Mouse (Mus musculus): ENCODE measurements at regions not wholly inside any gene's neighbourhood (a gene's known extent, or its start where the extent isn't known, plus 50 kb on each side); places are given as distances from the start of the nearest gene placed in this dataset.
A peak's percentile ranks its signal among the peaks of the same experiment; 100 is the strongest.

DNA sequence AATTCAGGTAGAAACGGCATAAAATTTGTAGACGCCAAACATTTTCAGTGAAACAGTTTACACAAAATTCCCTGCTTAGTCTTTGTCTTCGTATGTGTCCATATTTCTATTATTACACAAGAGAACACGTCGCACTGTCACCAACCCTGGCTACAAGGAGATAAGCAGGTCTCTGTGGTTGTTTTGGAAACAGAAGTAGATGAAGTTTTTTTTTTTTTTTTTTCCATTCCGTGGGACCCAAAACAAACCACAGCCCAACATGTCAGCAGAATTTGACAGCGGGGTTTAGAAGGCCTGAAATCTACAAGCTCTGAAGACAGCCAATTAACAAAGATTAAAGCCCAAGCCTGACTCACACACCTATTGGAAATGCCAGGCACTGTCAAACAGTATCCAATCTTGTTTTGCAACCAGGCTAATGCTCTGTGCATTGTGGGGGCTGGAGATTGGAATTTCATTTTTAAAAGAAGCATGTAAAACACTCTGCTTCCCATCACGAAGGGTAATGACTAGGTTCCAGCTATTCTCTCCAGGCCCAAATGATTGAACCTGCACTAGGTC is 428.5 kb upstream of the Btbd3 start:
- no peak overlapping the region for H3K4me2 ChIP-seq (ENCODE audit: low read depth, low read length)
- H3K4me1 ChIP-seq (ENCODE audit: control insufficient read depth, insufficient read depth, low read length) = no peaks in the 10 kb centered on the region; the same call in 1 of the 2 replicates
- 72% methylated on average over 8 of the region's 8 CpGs for WGBS
- no peak overlapping the region for H3K9ac ChIP-seq (ENCODE audit: low read depth, low read length)
- H3K4me3 ChIP-seq (ENCODE audit: low read depth, low read length) = no peak overlapping the region
- no peaks in the 10 kb centered on the region for H3K36me3 ChIP-seq (ENCODE audit: control insufficient read depth, insufficient read depth, low read length)
- DNase-seq (ENCODE audit: low spot score) (peak; percentile 45), ATAC-seq (ENCODE audit: low read depth) (no peak)
- no peaks in the 10 kb centered on the region for H3K27me3 ChIP-seq (replicated peaks; ENCODE audit: control insufficient read depth, insufficient read depth, low read length)
- H3K27ac ChIP-seq (replicated peaks; ENCODE audit: low read depth, low read length) = no peak overlapping the region
- H3K9me3 ChIP-seq (ENCODE audit: control insufficient read depth, low read length) = no peaks in the 10 kb centered on the region

DNA sequence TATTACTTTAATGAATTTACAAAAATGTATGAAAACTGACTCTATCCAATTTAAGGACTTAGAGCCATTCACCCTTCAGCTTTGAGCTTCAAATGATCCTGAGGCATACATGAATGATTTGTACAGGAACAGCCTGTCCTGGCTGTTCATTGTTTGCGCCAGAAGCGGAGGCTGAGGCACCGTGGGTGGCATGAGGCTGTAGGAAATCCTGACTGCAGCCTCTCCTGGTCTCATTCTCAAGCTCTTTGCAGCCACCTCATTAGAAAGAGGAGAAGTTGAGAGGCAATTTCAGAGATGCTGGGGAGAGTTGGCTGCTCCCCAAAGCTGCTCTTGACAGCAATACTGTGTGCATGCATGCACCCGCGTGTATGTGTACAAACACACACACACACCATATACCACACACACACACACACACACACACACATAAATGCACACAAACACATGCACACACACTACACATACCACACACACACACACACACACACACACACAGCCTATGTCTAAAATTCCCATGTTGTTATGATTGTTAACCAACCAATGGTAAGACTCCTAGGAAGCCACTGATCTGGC is 434.9 kb upstream of the Btbd3 start:
- no peak for ATAC-seq (ENCODE audit: low read depth)
- WGBS = 56% methylated on average over 5 of the region's 5 CpGs
- H3K4me2 ChIP-seq (ENCODE audit: low read depth, low read length) = no peak overlapping the region

DNA sequence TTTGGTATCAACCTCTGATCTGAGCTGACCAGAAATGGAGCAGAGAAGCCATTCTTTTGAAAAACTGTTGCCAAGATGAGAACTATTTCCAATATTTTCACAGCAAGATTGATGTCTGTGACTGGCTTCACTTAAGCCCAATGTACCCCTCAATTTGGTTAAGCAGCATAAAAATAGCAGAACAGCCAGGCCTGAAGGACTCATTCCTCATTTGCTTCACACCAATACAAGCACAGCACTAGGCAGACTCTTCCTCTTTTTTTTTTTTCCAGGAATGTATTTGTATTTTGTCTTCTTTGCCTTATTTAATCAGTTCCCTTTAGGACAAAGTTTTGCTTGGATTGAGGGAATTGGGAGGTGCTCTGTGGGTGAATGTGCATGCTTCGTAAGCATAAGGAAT is 441.4 kb upstream of the Btbd3 start:
- ATAC-seq (ENCODE audit: low read depth) = no peak
- Histone ChIP-seq H3K36me3 (ENCODE audit: control insufficient read depth, insufficient read depth, low read length) (no peaks in the 10 kb centered on the region), H3K27me3 (replicated peaks; ENCODE audit: control insufficient read depth, insufficient read depth, low read length) (no peaks in the 10 kb centered on the region), H3K4me1 (ENCODE audit: control insufficient read depth, insufficient read depth, low read length) (no peaks in the 10 kb centered on the region), H3K9ac (ENCODE audit: low read depth, low read length) (no peak overlapping the region), H3K9me3 (ENCODE audit: control insufficient read depth, low read length) (no peaks in the 10 kb centered on the region), H3K4me3 (ENCODE audit: low read depth, low read length) (no peak overlapping the region), H3K4me2 (ENCODE audit: low read depth, low read length) (no peak overlapping the region), H3K27ac (replicated peaks; ENCODE audit: low read depth, low read length) (no peak overlapping the region)
- no peak for DNase-seq (ENCODE audit: low spot score)
- WGBS = 93% methylated on average over 1 of the region's 1 CpGs

More for the DNA sequence above, 434.9 kb upstream of the Btbd3 start:
- H3K4me3 ChIP-seq (ENCODE audit: low read depth, low read length) = no peak overlapping the region
- no peaks in the 10 kb centered on the region for H3K27me3 ChIP-seq (replicated peaks; ENCODE audit: control insufficient read depth, insufficient read depth, low read length)
- no peak overlapping the region for H3K9ac ChIP-seq (ENCODE audit: low read depth, low read length)
- no peaks in the 10 kb centered on the region for H3K36me3 ChIP-seq (ENCODE audit: control insufficient read depth, insufficient read depth, low read length)
- H3K9me3 ChIP-seq (ENCODE audit: control insufficient read depth, low read length) = no peaks in the 10 kb centered on the region
- peak; percentile 45 for DNase-seq (ENCODE audit: low spot score)
- peaks cover 2% of the 10 kb centered on the region; the same call in 1 of the 2 replicates for H3K4me1 ChIP-seq (ENCODE audit: control insufficient read depth, insufficient read depth, low read length)
- H3K27ac ChIP-seq (replicated peaks; ENCODE audit: low read depth, low read length) = no peak overlapping the region

GRCm38 (mm10) chr2:137808401-137809230 is 447.7 kb upstream of the Btbd3 start:
- 77% methylated on average over 13 of the region's 13 CpGs for WGBS

DNA sequence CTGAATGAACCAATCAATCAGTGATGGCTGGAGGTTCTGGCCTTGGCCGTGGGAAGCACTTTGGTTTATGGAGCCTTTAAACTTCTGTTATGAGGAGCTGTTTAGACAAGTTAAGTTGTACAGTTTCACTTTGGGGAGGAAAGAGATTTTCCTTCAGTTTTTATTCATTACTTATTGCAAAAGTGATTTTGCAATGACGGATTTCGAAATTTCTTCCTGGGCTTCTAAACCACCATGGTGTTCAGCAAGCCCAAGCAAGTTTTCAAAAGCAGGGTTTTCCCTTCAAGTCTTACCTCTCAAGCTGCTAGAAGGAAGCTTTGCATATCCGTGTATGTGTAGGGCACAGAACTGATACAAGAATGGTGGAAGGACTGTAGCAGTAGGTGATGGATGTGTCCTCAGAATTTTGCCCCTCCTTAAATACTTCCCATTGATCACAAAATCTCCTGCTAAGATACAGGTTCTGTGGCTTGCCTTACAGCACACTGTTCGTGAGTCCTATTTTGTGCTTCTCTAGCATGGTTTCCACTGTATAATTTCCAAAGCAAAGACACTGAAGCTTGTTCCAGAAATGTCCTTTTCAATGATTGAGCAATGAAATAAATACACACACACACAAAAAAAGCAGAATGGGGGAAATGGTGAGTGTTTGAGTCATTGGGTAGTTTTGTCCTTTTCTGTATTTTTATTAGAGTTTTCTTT is 448.6 kb upstream of the Btbd3 start:
- WGBS = 80% methylated on average over 5 of the region's 5 CpGs
- Histone ChIP-seq H3K4me3 (ENCODE audit: low read depth, low read length) (no peak overlapping the region), H3K27me3 (replicated peaks; ENCODE audit: control insufficient read depth, insufficient read depth, low read length) (no peaks in the 10 kb centered on the region), H3K27ac (replicated peaks; ENCODE audit: low read depth, low read length) (no peak overlapping the region), H3K36me3 (ENCODE audit: control insufficient read depth, insufficient read depth, low read length) (no peaks in the 10 kb centered on the region), H3K9me3 (ENCODE audit: control insufficient read depth, low read length) (no peaks in the 10 kb centered on the region), H3K4me1 (ENCODE audit: control insufficient read depth, insufficient read depth, low read length) (no peaks in the 10 kb centered on the region), H3K9ac (ENCODE audit: low read depth, low read length) (no peak overlapping the region), H3K4me2 (ENCODE audit: low read depth, low read length) (no peak overlapping the region)
- DNase-seq (ENCODE audit: low spot score) (peak; percentile 47), ATAC-seq (ENCODE audit: low read depth) (no peak)

More at GRCm38 (mm10) chr2:137808401-137809230, 447.7 kb upstream of the Btbd3 start:
- Histone ChIP-seq H3K36me3 (ENCODE audit: control insufficient read depth, insufficient read depth, low read length) (no peaks in the 10 kb centered on the region), H3K9ac (ENCODE audit: low read depth, low read length) (no peak overlapping the region), H3K4me1 (ENCODE audit: control insufficient read depth, insufficient read depth, low read length) (no peaks in the 10 kb centered on the region), H3K27me3 (replicated peaks; ENCODE audit: control insufficient read depth, insufficient read depth, low read length) (no peaks in the 10 kb centered on the region), H3K27ac (replicated peaks; ENCODE audit: low read depth, low read length) (no peak overlapping the region), H3K4me3 (ENCODE audit: low read depth, low read length) (no peak overlapping the region), H3K9me3 (ENCODE audit: control insufficient read depth, low read length) (no peaks in the 10 kb centered on the region), H3K4me2 (ENCODE audit: low read depth, low read length) (no peak overlapping the region)
- DNase-seq (ENCODE audit: low spot score) (no peak), ATAC-seq (ENCODE audit: low read depth) (0 out of 2 replicates have a peak, but pooled peaks have one; percentile 30)

DNA sequence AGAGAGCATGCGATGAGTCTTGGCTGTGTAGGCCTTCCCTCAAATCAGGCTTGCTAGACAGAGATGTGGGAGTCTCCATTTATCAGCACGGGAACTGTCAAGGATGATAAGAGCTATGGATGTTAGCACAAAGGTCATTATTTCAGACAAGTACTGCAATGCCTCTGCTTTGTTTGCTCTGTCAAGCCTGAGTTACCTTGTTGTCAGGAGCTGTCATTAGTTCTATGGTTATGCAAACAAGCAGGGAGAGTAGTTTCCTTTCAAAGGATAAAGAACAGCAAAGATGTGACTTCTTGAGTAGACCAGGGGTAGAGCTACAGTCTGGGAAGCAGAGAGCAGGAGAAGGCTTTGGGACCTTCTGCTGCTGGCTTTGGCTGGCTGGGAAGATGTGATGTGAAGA is 461.5 kb upstream of the Btbd3 start:
- no peak overlapping the region for H3K27ac ChIP-seq (replicated peaks; ENCODE audit: low read depth, low read length)
- 67% methylated on average over 2 of the region's 2 CpGs for WGBS

DNA sequence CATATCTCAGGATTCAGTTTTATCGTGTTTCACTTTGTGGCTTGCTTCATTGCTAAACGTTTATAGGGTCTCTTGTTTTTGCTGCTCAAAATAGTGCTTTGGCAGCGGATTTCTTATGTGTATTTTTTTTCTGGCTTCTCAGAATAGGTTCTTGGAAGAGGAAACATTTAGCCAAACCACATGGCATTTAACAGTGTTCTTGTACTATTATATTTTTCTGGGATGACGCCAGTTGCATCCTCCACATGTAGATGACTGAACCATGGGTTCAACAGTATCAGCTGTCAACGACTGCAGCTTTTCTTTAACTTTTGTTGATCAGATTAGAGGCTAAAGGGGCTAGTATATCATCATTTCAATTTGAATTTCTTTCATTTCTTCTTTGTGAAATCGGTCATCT is 472.3 kb upstream of the Btbd3 start:
- WGBS = 62% methylated on average over 6 of the region's 6 CpGs
- ATAC-seq (ENCODE audit: low read depth) = no peak
- Histone ChIP-seq H3K27me3 (replicated peaks; ENCODE audit: control insufficient read depth, insufficient read depth, low read length) (no peaks in the 10 kb centered on the region), H3K4me3 (ENCODE audit: low read depth, low read length) (no peak overlapping the region), H3K9me3 (ENCODE audit: control insufficient read depth, low read length) (no peaks in the 10 kb centered on the region), H3K36me3 (ENCODE audit: control insufficient read depth, insufficient read depth, low read length) (no peaks in the 10 kb centered on the region), H3K9ac (ENCODE audit: low read depth, low read length) (no peak overlapping the region), H3K4me1 (ENCODE audit: control insufficient read depth, insufficient read depth, low read length) (no peaks in the 10 kb centered on the region), H3K27ac (replicated peaks; ENCODE audit: low read depth, low read length) (no peak overlapping the region; the same call in 1 of the 2 replicates), H3K4me2 (ENCODE audit: low read depth, low read length) (no peak overlapping the region)
- peak; percentile 79 for DNase-seq (ENCODE audit: low spot score)

More for the DNA sequence above, 461.5 kb upstream of the Btbd3 start:
- DNase-seq (ENCODE audit: low spot score) (no peak), ATAC-seq (ENCODE audit: low read depth) (no peak)
- Histone ChIP-seq H3K27me3 (replicated peaks; ENCODE audit: control insufficient read depth, insufficient read depth, low read length) (no peaks in the 10 kb centered on the region), H3K9ac (ENCODE audit: low read depth, low read length) (no peak overlapping the region), H3K4me1 (ENCODE audit: control insufficient read depth, insufficient read depth, low read length) (no peaks in the 10 kb centered on the region), H3K4me3 (ENCODE audit: low read depth, low read length) (no peak overlapping the region), H3K9me3 (ENCODE audit: control insufficient read depth, low read length) (no peaks in the 10 kb centered on the region), H3K36me3 (ENCODE audit: control insufficient read depth, insufficient read depth, low read length) (no peaks in the 10 kb centered on the region), H3K4me2 (ENCODE audit: low read depth, low read length) (no peak overlapping the region)

DNA sequence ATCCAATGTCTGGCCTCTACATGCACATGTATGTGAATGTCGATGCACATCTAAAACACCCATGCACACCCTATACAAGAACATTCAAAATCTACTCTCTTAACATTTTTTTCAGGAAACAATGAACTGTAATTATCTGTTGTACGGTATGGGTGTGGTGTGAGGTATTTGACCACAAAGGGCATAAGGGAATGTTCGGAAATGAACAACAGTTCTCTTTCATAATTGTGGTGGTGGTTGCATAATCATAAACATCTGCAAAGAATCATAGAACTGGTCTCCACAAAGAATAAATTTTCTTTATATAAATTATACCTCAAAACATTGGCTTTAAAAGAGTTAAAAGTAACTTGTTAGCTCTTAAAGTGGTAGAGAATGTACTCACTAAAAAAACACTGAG is 478.9 kb upstream of the Btbd3 start:
- no peaks in the 10 kb centered on the region for H3K4me1 ChIP-seq (ENCODE audit: control insufficient read depth, insufficient read depth, low read length)
- no peaks in the 10 kb centered on the region for H3K9me3 ChIP-seq (ENCODE audit: control insufficient read depth, low read length)
- no peak overlapping the region for H3K4me2 ChIP-seq (ENCODE audit: low read depth, low read length)
- no peaks in the 10 kb centered on the region for H3K27me3 ChIP-seq (replicated peaks; ENCODE audit: control insufficient read depth, insufficient read depth, low read length)
- DNase-seq (ENCODE audit: low spot score) = no peak
- H3K4me3 ChIP-seq (ENCODE audit: low read depth, low read length) = no peak overlapping the region
- 62% methylated on average over 3 of the region's 3 CpGs for WGBS
- H3K9ac ChIP-seq (ENCODE audit: low read depth, low read length) = no peak overlapping the region
- H3K36me3 ChIP-seq (ENCODE audit: control insufficient read depth, insufficient read depth, low read length) = no peaks in the 10 kb centered on the region
- ATAC-seq (ENCODE audit: low read depth) = no peak
- no peak overlapping the region for H3K27ac ChIP-seq (replicated peaks; ENCODE audit: low read depth, low read length)
